Mouse (Mus musculus): ENCODE data around the gene Uqcrfs1.

- TF ChIP-seq CTCF (IDR thresholded peaks at IDR 0.05; ENCODE audit: extremely low read depth, insufficient read length, insufficient replicate concordance, low read depth, low read length) (no peak), POLR2A (IDR thresholded peaks at IDR 0.05; ENCODE audit: low read depth, low read length) (no peak)
Observed at GRCm38 (mm10) chr13:30501860-30502395, 43.2 kb downstream of the Uqcrfs1 start.

Data from small intestine, adult 2 months (tissue).